Mouse (Mus musculus): ENCODE measurements around the gene Cd209c.

Cd209c gene

DNA sequence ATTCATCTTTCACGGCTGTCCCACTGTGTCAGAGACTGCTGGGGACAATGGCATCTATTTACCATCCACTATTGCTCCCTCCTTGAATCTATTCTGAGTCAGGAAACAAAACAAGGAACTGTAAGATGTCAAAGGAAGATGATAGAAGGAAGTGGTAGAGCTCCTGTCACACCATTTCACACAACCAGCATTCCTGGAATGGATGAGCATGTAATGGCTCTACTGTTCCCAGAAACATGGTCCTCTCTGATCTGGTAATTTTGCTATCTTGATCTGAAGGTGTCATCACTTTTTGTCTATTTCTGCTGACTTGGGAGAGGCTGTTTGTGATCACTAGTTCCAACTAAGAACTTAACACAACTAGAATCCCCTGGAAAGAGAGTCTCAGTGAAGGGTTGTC, at the start of gene Cd209c:
Gene Cd209c, minus strand, starts transcription at position 101 of the 400 bp plus-strand sequence.
- DNase-seq (ENCODE audit: low spot score in 2 of 2): no peak

DNA sequence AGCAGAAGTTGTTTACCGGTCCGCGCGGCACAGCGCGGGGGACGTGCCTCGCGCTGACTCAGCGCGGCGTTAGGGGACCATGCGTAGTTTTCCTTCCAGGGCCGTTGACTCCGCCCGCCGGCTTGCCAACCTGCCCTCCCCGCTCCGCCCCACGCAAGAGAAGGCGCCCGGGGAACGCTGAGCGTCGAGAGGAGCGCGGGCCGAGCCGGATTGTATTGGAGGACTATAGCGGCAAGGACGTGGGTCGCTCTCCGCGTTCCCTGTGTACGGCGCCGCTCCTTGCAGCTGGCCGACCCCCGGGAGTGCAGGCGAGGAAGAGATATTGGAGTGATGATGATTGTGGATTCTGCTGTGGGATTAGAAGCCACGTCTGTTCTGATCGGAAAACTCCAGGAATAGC, 39.7 kb upstream of the Cd209c start:
- no peak for DNase-seq (ENCODE audit: low spot score in 2 of 2)

DNA sequence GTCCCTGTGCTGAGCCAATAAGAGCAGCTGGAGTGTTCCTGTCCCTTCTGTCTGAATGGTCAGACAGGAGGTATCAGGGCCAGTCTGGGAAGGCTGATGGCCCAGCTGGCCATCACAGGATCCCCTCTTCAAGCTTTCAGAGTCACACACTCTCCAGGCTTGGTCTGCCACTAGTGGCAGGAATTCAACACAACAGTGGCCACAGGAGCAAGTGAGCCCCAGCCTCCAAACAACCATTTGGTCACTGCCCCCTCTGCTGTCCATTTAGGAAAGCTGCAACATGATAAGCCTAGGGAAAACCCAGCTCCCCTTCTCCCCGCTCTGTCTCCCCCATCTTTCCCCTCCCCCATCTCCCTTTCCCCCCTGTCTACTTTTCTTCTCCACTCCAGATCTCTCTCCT, 1.5 kb upstream of the Cd209c start:
- no peak for DNase-seq (ENCODE audit: low spot score in 2 of 2)

DNA sequence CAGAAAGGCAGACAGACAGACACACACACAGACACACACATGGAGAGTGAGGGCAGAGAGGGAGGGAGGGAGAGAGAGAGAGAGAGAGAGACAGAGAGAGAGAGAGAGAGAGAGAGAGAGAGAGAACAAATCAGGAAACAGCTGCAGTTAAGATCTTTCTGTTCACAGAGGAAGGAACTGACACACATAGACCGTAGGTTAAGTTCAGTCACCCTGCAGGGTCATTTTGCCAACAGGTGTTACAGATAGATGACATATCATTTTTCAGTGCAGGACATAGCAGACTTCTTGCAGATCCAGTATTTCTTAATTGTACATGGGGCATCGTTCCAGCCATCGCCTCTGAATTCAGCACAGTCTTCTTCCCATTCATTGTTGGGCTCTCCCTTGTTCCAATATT, 14.5 kb downstream of the Cd209c start:
- DNase-seq (ENCODE audit: low spot score in 2 of 2): no peak

DNA sequence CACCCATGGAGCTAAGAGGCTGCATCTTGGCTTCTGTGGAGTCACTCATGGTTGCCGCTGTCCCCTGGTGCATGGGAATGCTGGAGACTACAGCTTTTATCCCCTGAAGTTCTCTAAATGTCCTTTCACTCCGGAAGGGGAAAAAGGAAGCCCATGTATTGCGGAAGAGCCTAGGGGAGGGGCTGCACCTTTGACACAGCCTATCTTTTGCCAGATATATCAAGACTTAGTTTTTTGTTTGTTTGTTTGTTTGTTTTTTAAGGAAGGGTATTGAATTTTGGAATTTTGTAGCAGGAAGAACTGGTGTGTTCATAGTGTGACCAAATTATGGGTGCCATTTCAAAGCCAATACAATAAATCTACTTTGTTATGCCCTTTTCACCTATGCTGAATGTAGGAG, 27.8 kb downstream of the Cd209c start, which contains the start of gene Cd209b:
Gene Cd209b, minus strand, starts transcription at position 101 of the 400 bp plus-strand sequence.
- no peak for DNase-seq (ENCODE audit: low spot score in 2 of 2)

Data from thymus, postnatal 10 days (tissue).